Mouse (Mus musculus): ENCODE results near the gene Ppfia1.

GRCm38 (mm10) chr7:144470545-144471059 is 82.9 kb downstream of the Ppfia1 start, which contains the start of gene Cttn:
- TF ChIP-seq POLR2A (IDR thresholded peaks at IDR 0.05; ENCODE audit: borderline replicate concordance, extremely low read depth, insufficient read depth, insufficient read length, poor library complexity, severe bottlenecking) (peak; percentile 88), CTCF (IDR thresholded peaks at IDR 0.05; ENCODE audit: borderline replicate concordance, extremely low read depth, insufficient read depth, insufficient read length) (no peak)
